Mouse (Mus musculus): ENCODE data around the gene Gm9508. TPM values are rescaled to one million over a fixed set of nuclear protein-coding genes. Genes with fewer than 3 reads are reported as not detected.
"Not testable (repeated sequence)": the region's sequence is repeated elsewhere in the genome, so short reads cannot be mapped to it uniquely, and the experiment has no call there.

The Gm9508 gene
- polyA plus RNA-seq (2014; fragmentation: Nextera tagmentation; extraction: Ambion mirVana), result not detected in 2 replicates

DNA sequence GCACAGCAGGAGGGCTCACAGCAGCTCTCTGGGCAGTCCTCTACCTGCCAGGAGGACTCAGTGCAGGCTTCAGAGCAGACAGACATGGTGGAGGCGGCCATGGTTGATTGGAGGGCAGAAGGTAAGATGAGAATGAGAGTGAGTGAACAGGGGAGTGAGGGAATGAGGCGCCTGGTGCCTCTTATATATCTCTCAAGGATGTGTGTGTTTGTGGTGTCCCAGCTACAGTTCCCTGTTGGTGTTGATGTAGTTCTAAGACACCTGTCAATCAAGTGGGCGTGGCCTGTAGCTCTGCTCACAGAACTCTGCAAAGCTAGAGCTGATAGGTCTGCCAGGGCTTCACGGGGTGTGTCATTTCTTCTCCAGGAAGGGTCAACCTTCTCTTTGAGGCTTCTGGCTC is at the start of gene Gm9508:
Gene Gm9508, minus strand, starts transcription at position 101 of the 400 bp plus-strand sequence.
- no peaks in the 10 kb centered on the region for H3K27me3 ChIP-seq (ENCODE audit: control insufficient read depth, insufficient read depth, low read length)
- no peaks in the 10 kb centered on the region for H3K9me3 ChIP-seq (ENCODE audit: control insufficient read depth, low read length)
- H3K4me3 ChIP-seq (ENCODE audit: low read depth, low read length), result no peak within 1 kb of the TSS
- WGBS, result 42% methylated on average over 4 of the region's 4 CpGs
- no peak for ATAC-seq (ENCODE audit: low read depth)
- H3K36me3 ChIP-seq (ENCODE audit: control insufficient read depth, insufficient read depth, low read length), result no peaks in the 10 kb centered on the region
- H3K4me2 ChIP-seq (ENCODE audit: low read depth, low read length), result no peak within 1 kb of the TSS
- H3K4me1 ChIP-seq (ENCODE audit: control insufficient read depth, insufficient read depth, low read length), result no peaks in the 10 kb centered on the region
- H3K27ac ChIP-seq (ENCODE audit: low read depth, low read length), result no peak within 1 kb of the TSS
- no peak within 1 kb of the TSS for H3K9ac ChIP-seq (replicated peaks; ENCODE audit: low read depth, low read length)

DNA sequence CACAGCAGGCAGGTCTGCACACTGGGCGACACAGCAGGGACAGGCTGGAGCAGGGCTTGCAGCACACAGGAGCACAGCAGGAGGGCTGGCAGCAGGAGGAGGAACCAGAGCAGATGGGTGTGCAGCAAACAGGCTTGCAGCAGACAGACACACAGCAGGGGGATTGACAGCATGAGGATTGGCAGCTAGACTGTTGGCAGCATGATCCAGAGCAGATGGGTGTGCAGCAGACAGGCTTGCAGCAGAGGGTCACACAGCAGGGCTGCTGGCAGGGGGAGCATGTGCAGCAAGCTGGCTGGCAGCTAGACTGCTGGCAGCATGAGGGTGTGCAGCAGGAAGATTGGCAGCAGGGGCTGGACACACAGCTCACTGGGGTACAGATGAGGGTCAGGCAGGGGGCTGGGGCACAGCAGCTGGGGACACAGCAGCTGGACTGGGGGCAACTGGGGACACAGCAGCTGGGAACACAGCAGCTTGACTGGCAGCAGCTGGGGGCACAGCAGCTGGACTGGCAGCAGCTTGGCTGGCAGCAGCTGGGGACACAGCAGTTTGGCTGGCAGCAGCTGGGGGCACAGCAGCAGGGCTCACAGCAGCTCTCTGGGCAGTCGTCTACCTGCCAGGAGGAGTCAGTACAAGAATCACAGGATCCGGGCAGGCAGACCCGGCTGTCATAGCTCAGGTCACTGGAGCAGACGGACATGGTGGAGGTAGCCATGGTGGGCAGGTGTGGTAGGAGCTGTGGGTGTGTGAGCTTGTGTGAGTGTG is 45.1 kb upstream of the Gm9508 start, which contains the start of gene Gm18596:
Gene Gm18596, minus strand, starts transcription at position 715 of the 765 bp plus-strand sequence.
- not testable (repeated sequence) for H3K36me3 ChIP-seq (ENCODE audit: control insufficient read depth, insufficient read depth, low read length); H3K4me3 ChIP-seq (ENCODE audit: low read depth, low read length); H3K27ac ChIP-seq (ENCODE audit: low read depth, low read length); H3K4me1 ChIP-seq (ENCODE audit: control insufficient read depth, insufficient read depth, low read length); H3K4me2 ChIP-seq (ENCODE audit: low read depth, low read length); ATAC-seq (ENCODE audit: low read depth); H3K9ac ChIP-seq (replicated peaks; ENCODE audit: low read depth, low read length); H3K9me3 ChIP-seq (ENCODE audit: control insufficient read depth, low read length); H3K27me3 ChIP-seq (ENCODE audit: control insufficient read depth, insufficient read depth, low read length)
- WGBS, result 68% methylated on average over 4 of the region's 5 CpGs

DNA sequence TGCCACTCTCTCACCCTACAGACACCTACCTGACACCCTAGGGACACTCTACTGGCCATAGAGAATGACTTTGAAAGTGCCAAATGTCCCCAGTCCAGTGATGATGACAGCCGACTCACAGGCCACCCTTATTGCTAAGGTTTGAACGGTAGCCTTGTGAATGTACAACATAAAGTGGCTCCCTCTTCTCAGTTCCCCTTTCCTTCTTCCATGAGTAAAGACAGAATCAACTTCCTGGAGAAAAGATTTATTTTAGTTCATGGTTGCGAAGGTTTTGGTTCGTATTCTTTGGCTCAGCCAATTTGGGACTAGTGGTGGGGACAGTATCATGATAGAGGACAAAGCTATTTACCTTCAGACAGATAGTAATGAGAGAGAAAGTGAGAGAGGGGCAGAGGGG is 41.9 kb upstream of the Gm9508 start:
- H3K27me3 ChIP-seq (ENCODE audit: control insufficient read depth, insufficient read depth, low read length), result no peaks in the 10 kb centered on the region
- 0 out of 2 replicates have a peak, but pooled peaks cover 3% of the 10 kb centered on the region for H3K9me3 ChIP-seq (ENCODE audit: control insufficient read depth, low read length)
- no peaks in the 10 kb centered on the region for H3K36me3 ChIP-seq (ENCODE audit: control insufficient read depth, insufficient read depth, low read length)
- H3K4me1 ChIP-seq (ENCODE audit: control insufficient read depth, insufficient read depth, low read length), result no peaks in the 10 kb centered on the region
- no peak overlapping the region for H3K4me3 ChIP-seq (ENCODE audit: low read depth, low read length)
- H3K27ac ChIP-seq (ENCODE audit: low read depth, low read length), result no peak overlapping the region
- no peak for ATAC-seq (ENCODE audit: low read depth)
- no peak overlapping the region for H3K9ac ChIP-seq (replicated peaks; ENCODE audit: low read depth, low read length)
- WGBS, result 89% methylated on average over 4 of the region's 4 CpGs
- no peak overlapping the region for H3K4me2 ChIP-seq (ENCODE audit: low read depth, low read length)

DNA sequence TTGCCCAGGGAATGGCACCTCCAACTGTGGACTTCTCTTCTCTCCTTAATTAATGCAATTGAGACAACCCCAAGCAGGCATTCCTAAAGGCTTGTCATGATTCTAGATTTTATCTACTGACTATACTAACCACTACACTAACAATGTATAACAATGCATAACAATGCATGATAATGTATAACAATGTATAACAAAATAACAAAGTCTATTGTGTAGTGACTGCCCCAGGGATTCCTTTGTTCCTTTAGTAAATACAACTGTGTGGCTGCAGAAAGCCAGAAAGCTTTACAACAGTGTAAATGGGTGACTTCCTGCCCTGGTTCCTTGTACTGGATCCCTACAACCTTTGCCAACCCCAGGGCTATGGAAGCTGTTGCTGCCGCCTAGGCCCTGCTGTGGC is 38.9 kb upstream of the Gm9508 start:
- ATAC-seq (ENCODE audit: low read depth), result no peak
- H3K9ac ChIP-seq (replicated peaks; ENCODE audit: low read depth, low read length), result no peak overlapping the region
- no peaks in the 10 kb centered on the region for H3K36me3 ChIP-seq (ENCODE audit: control insufficient read depth, insufficient read depth, low read length)
- 0 out of 2 replicates have a peak, but pooled peaks cover 3% of the 10 kb centered on the region for H3K9me3 ChIP-seq (ENCODE audit: control insufficient read depth, low read length)
- no peak overlapping the region for H3K4me3 ChIP-seq (ENCODE audit: low read depth, low read length)
- WGBS, result 73% methylated on average over 1 of the region's 1 CpGs
- no peak overlapping the region for H3K27ac ChIP-seq (ENCODE audit: low read depth, low read length)
- H3K4me2 ChIP-seq (ENCODE audit: low read depth, low read length), result no peak overlapping the region
- no peaks in the 10 kb centered on the region for H3K4me1 ChIP-seq (ENCODE audit: control insufficient read depth, insufficient read depth, low read length)
- no peaks in the 10 kb centered on the region for H3K27me3 ChIP-seq (ENCODE audit: control insufficient read depth, insufficient read depth, low read length)

DNA sequence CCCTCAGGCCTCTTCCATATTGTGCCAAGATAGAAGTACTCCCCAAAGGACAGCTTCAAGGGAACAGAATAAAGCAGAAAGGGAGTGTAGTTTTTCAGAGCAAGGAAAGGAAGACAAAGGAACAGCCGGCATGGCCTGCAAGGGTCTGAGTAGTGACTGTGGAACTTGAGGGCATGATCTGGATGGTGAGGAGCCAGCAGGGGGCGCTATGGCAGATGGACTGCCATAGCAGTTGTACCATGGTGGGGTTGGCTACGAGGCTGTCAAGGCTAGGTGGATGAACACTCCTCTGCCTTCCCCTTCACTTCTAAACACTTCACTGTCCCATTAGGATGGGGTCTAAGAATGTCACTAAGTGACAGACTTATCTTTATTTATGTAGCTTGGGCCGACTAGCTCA is 32.2 kb upstream of the Gm9508 start:
- no peaks in the 10 kb centered on the region for H3K4me1 ChIP-seq (ENCODE audit: control insufficient read depth, insufficient read depth, low read length)

DNA sequence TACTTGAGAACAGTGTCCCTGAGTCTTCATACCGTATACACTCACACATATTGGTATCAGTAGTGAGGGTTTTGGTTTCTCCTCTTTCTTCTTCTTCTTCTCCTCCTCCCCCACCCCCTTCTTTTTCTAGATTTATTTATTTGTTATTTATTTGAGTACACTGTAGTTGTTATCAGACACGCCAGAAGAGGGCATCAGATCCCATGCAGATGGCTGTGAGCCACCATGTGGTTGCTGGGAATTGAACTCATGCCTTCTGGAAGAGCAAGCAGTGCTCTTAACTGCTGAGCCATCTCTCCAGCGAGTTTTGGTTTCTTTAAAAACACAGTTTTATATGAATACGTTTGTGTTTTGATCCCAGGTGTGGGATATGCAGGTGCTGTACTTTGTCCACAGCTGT is 31.2 kb upstream of the Gm9508 start:
- Histone ChIP-seq H3K9me3 (ENCODE audit: control insufficient read depth, low read length) (no peaks in the 10 kb centered on the region), H3K27me3 (ENCODE audit: control insufficient read depth, insufficient read depth, low read length) (no peaks in the 10 kb centered on the region), H3K9ac (replicated peaks; ENCODE audit: low read depth, low read length) (no peak overlapping the region), H3K36me3 (ENCODE audit: control insufficient read depth, insufficient read depth, low read length) (no peaks in the 10 kb centered on the region), H3K4me1 (ENCODE audit: control insufficient read depth, insufficient read depth, low read length) (no peaks in the 10 kb centered on the region), H3K27ac (ENCODE audit: low read depth, low read length) (no peak overlapping the region), H3K4me2 (ENCODE audit: low read depth, low read length) (no peak overlapping the region), H3K4me3 (ENCODE audit: low read depth, low read length) (no peak overlapping the region)
- 60% methylated on average over 4 of the region's 4 CpGs for WGBS
- no peak for ATAC-seq (ENCODE audit: low read depth)

More for the DNA sequence above, 32.2 kb upstream of the Gm9508 start:
- no peak overlapping the region for H3K4me3 ChIP-seq (ENCODE audit: low read depth, low read length)
- H3K27ac ChIP-seq (ENCODE audit: low read depth, low read length), result no peak overlapping the region
- H3K9me3 ChIP-seq (ENCODE audit: control insufficient read depth, low read length), result no peaks in the 10 kb centered on the region
- H3K36me3 ChIP-seq (ENCODE audit: control insufficient read depth, insufficient read depth, low read length), result no peaks in the 10 kb centered on the region
- no peak for ATAC-seq (ENCODE audit: low read depth)
- WGBS, result 51% methylated on average over 4 of the region's 4 CpGs
- no peak overlapping the region for H3K9ac ChIP-seq (replicated peaks; ENCODE audit: low read depth, low read length)
- H3K4me2 ChIP-seq (ENCODE audit: low read depth, low read length), result no peak overlapping the region
- H3K27me3 ChIP-seq (ENCODE audit: control insufficient read depth, insufficient read depth, low read length), result no peaks in the 10 kb centered on the region

DNA sequence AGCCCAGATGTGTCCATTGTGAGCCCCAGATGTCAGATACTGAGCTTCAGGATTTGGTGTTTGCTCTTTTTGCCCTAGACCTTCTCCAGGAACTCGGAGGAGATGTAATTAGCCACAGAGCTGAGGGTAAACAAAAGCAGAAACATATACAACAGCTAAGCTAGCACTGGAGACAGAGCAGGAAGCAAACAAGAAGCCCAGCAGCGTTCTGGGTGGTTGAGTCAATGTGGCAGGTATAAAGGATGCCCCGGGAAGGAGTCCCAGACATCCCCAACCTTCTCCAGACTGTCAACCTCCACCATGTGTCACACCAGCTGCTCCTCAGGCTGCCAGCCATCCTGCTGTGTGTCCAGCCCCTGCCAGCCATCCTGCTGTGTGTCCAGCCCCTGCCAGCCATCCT is 29.2 kb upstream of the Gm9508 start, which contains the start of gene Gm10100:
Gene Gm10100, plus strand, starts transcription at position 301 of the 400 bp plus-strand sequence.
- H3K9ac ChIP-seq (replicated peaks; ENCODE audit: low read depth, low read length), result no peak within 1 kb of the TSS
- no peak within 1 kb of the TSS for H3K27ac ChIP-seq (ENCODE audit: low read depth, low read length)
- no peak within 1 kb of the TSS for H3K4me2 ChIP-seq (ENCODE audit: low read depth, low read length)
- no peak within 1 kb of the TSS for H3K4me3 ChIP-seq (ENCODE audit: low read depth, low read length)
- WGBS, result 45% methylated on average over 3 of the region's 3 CpGs
- H3K4me1 ChIP-seq (ENCODE audit: control insufficient read depth, insufficient read depth, low read length), result no peaks in the 10 kb centered on the region
- H3K36me3 ChIP-seq (ENCODE audit: control insufficient read depth, insufficient read depth, low read length), result no peaks in the 10 kb centered on the region
- ATAC-seq (ENCODE audit: low read depth), result no peak
- no peaks in the 10 kb centered on the region for H3K9me3 ChIP-seq (ENCODE audit: control insufficient read depth, low read length)
- H3K27me3 ChIP-seq (ENCODE audit: control insufficient read depth, insufficient read depth, low read length), result no peaks in the 10 kb centered on the region

DNA sequence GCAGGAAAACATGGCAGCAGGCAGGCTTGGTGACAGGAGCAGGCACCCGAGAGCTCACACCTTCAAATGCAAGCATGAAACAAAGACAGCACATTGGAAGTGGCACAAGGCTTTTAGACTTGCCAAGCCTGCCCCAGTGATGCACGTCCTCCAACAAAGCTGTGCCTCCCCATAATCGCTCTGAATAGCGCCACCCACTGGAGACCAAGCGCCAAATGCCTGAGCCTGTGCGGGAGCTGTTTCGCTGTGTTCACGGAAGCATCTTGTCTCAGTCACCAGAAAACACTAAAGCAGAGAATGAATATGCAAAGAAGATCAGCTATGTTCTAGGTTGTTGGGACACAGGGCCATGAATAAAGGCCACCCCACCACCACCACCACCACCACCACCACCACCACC is 27.8 kb upstream of the Gm9508 start:
- Histone ChIP-seq H3K4me3 (ENCODE audit: low read depth, low read length) (no peak overlapping the region), H3K9ac (replicated peaks; ENCODE audit: low read depth, low read length) (no peak overlapping the region), H3K27me3 (ENCODE audit: control insufficient read depth, insufficient read depth, low read length) (no peaks in the 10 kb centered on the region), H3K4me1 (ENCODE audit: control insufficient read depth, insufficient read depth, low read length) (no peaks in the 10 kb centered on the region), H3K9me3 (ENCODE audit: control insufficient read depth, low read length) (no peaks in the 10 kb centered on the region), H3K36me3 (ENCODE audit: control insufficient read depth, insufficient read depth, low read length) (no peaks in the 10 kb centered on the region), H3K4me2 (ENCODE audit: low read depth, low read length) (no peak overlapping the region), H3K27ac (ENCODE audit: low read depth, low read length) (no peak overlapping the region)
- 76% methylated on average over 8 of the region's 8 CpGs for WGBS
- no peak for ATAC-seq (ENCODE audit: low read depth)

DNA sequence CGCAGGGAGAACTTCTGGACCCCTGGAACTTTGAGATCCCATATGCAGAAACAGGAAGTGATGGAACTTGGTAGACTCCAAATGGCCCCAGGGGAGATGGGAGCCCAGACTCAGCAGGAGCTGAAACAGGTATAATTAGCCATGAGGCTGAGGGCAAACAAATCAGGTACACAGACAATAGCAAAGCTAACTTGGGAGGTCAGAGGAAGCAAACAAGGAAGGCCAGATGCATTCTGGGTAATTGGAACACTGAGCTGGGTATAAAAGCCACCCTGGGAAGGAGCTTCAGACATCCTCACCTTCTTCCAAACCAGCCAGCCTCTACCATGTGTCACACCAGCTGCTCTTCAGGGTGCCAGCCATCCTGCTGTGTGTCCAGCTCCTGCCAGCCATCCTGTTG is 23.3 kb upstream of the Gm9508 start, which contains the start of gene Krtap12-1:
Gene Krtap12-1, plus strand, starts transcription at position 301 of the 400 bp plus-strand sequence.
- H3K27me3 ChIP-seq (ENCODE audit: control insufficient read depth, insufficient read depth, low read length); H3K4me1 ChIP-seq (ENCODE audit: control insufficient read depth, insufficient read depth, low read length); H3K4me3 ChIP-seq (ENCODE audit: low read depth, low read length); H3K9me3 ChIP-seq (ENCODE audit: control insufficient read depth, low read length); H3K9ac ChIP-seq (replicated peaks; ENCODE audit: low read depth, low read length); H3K36me3 ChIP-seq (ENCODE audit: control insufficient read depth, insufficient read depth, low read length); H3K27ac ChIP-seq (ENCODE audit: low read depth, low read length); H3K4me2 ChIP-seq (ENCODE audit: low read depth, low read length); ATAC-seq (ENCODE audit: low read depth): not testable (repeated sequence)
- whole genome bisulfite sequencing, result 83% methylated on average over 1 of the region's 1 CpGs
